Mouse (Mus musculus) retina, embryonic 14.5 days (tissue): ENCODE measurements around the gene Vnn3.

Source experiments
- DNase-seq: peaks from one replicate; pipeline ENCODE4 v3.0.0-alpha.2; 2015; ENCODE audit warnings: low spot score

Gene Vnn3

GRCm38 (mm10) chr10:23892987-23893386, 41.7 kb downstream of the Vnn3 start:
- DNase-seq, result no peak

DNA sequence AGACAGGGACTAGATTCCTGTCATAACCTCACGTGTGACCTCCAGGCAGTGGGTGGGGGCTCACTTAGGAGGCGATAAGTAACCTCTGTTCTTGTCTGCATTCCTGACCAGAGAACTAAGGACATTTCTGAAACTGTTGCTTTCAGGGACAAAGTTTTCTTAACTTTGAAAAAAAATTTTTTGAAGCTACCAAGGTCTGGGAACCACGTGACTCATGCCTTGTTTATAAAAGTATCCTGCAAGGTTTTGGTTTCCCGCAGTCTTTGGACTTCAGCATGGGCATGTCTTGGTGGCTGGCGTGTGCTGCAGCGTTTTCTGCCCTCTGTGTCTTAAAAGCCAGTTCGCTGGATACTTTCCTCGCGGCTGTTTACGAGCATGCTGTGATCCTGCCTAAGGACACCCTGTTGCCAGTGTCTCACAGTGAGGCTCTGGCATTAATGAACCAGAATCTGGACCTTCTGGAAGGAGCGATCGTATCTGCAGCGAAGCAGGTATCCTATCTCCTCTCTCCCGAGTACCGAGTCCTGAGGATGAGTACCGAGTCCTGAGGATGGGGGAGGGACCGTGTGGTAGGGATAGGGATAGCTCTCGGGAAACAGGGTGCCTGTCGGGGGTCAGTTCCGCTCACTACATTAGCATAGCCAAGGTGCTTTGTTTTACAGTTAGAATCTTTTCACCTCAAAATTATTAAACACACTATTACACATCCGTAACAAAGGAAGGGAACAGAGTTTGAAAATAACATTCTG, 43.5 kb downstream of the Vnn3 start, which contains the start of gene Vnn1:
TSS of gene Vnn1 (plus strand) at position 88 of the 749 bp plus-strand sequence.
- peak; percentile 4 for DNase-seq

DNA sequence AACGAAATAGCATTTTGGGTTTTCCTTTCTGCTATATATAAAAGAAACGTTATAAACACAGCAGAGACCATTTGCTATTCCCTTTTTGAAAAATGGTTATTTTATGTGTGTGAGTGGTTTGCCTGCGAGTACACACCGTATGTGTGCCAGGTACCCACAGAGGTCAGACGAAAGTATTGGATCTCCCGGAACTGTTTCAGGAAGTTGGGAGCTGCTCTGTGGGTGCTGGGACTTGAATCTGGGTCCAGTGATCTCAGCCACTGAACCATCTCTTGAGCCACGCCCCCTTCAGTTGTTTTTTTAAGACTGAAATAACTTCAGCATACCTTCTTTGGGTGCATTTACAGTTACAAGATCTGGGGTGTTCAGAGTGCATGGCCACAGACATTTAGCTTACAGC, 44.1 kb downstream of the Vnn3 start:
- DNase-seq, result no peak

DNA sequence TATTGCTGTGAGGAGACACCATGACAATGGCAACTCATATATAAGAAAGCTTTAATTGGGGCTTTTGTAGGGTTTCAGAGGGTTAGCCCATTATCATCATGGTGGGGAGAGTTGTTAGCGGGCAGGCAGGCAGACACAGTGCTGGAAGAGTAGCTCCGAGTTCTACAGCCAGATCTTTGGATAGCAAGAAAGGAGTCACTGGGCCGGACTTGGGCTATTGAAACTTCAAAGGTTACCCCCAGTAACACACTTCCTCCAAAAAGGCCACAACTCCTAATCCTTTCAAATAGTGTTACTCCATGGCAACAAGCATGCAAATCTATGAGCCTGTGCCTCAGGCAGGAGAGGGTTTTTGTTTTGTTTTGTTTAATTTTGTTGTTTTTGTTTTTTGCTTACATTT, 49.9 kb downstream of the Vnn3 start:
- no peak for DNase-seq

DNA sequence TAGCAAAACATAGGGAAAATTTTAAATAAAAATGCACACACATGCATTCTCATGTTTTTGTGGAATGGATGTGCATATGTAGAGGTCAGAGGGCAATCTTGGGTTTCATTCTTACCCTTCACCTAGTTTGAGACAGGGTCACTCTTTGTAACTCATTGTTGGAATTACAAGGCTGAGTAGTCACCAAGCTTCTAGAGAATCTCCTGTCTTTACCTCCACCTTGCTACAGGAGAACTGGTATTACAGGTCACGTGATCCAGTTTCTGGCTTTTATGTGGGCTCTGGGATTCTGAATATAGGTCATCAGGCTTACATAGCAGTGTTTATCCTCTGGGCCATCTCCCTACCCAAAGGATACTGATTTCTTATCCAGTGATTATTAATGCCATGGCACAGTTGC, 54.4 kb downstream of the Vnn3 start:
- no peak for DNase-seq
